Mouse (Mus musculus) thymus, adult 2 months (tissue): ENCODE data around the gene Psmd3.

ENCODE experiments used
- CTCF ChIP-seq: fragments of 200-500 bp; IDR thresholded peaks from 2 replicates; pipeline ENCODE4 v1.5.1; 2012; ENCODE audit warnings: mild to moderate bottlenecking, control low read depth, low read length, moderate library complexity, borderline replicate concordance; ENCODE audit not compliant: control insufficient read depth, poor library complexity, insufficient read depth; ENCODE audit errors: extremely low read depth
- POLR2A ChIP-seq: fragments of 200-500 bp; IDR thresholded peaks from 2 replicates; pipeline ENCODE4 v1.6.1; 2012; ENCODE audit warnings: mild to moderate bottlenecking, low read length, control low read depth, moderate library complexity; ENCODE audit not compliant: control insufficient read depth, poor library complexity, insufficient read depth; ENCODE audit errors: extremely low read depth

DNA sequence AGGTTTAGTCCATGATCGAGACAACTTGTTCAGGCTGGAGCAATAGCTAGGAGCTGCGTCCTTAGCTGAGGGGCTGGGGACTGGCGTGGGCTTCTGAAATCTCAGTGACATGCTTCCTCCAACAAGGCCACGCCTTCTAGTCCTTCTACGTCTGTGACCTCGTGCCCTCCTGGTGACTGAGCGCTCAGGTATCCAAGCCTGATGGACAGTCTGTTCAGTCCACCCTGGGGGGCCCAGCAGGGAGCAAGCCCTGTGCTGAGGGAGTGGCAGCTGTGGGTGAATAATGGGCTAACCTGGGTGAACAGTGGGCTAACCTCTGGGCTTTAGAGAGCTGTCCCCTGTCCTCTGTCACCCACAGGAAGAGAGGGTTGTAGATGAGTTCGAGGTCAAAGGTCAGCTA is 5.7 kb downstream of the Psmd3 start:
- TF ChIP-seq CTCF (no peak), POLR2A (no peak)
